Mouse (Mus musculus) limb, embryonic 14.5 days (tissue): ENCODE results near the gene Rgs6. TPM values are rescaled to one million over a fixed set of nuclear protein-coding genes. Genes with fewer than 3 reads are reported as not detected.

Experiments
- ATAC-seq: fragments of 200-750 bp; cut with Nextera tagmentation; 2 replicates; pipeline ENCODE4 v1.8.0; 2017; ENCODE audit warnings: low read depth, moderate number of reproducible peaks, moderate TSS enrichment; ENCODE audit not compliant: low FRiP score
- DNase-seq: peaks from one replicate; pipeline ENCODE4 v3.0.0-alpha.2; 2015; ENCODE audit warnings: low spot score
- H3K27ac ChIP-seq: fragments of 300-500 bp; sonication (generic); replicated peaks from 2 replicates; pipeline ENCODE4 v1.5.1; 2014; ENCODE audit warnings: low read depth, mild to moderate bottlenecking, low read length, moderate library complexity, mixed read lengths
- H3K27me3 ChIP-seq: fragments of 300-500 bp; sonication (generic); 2 replicates; pipeline ENCODE4 v1.6.1; 2014; ENCODE audit warnings: low read length, mixed read lengths; ENCODE audit not compliant: control insufficient read depth, insufficient read depth
- H3K36me3 ChIP-seq: fragments of 300-500 bp; sonication (generic); 2 replicates; pipeline ENCODE4 v1.6.1; 2014; ENCODE audit warnings: mild to moderate bottlenecking, low read length, moderate library complexity, mixed read lengths; ENCODE audit not compliant: control insufficient read depth, insufficient read depth
- H3K4me1 ChIP-seq: fragments of 300-500 bp; sonication (generic); 2 replicates; pipeline ENCODE4 v1.6.1; 2014; ENCODE audit warnings: antibody characterized with exemption, low read length, mixed read lengths; ENCODE audit not compliant: control insufficient read depth, insufficient read depth
- H3K4me2 ChIP-seq: fragments of 300-500 bp; sonication (generic); replicated peaks from 2 replicates; pipeline ENCODE4 v1.6.1; 2014; ENCODE audit warnings: low read depth, mild to moderate bottlenecking, low read length, moderate library complexity; ENCODE audit not compliant: severe bottlenecking
- H3K4me3 ChIP-seq: fragments of 300-500 bp; sonication (generic); replicated peaks from 2 replicates; pipeline ENCODE4 v1.5.1; 2014; ENCODE audit warnings: low read length
- H3K9ac ChIP-seq: fragments of 300-500 bp; sonication (generic); 2 replicates; pipeline ENCODE4 v1.6.1; 2014; ENCODE audit warnings: mild to moderate bottlenecking, low read depth, low read length, moderate library complexity; ENCODE audit not compliant: severe bottlenecking
- H3K9me3 ChIP-seq: fragments of 300-500 bp; sonication (generic); 2 replicates; pipeline ENCODE4 v1.6.1; 2016; ENCODE audit warnings: low read length; ENCODE audit not compliant: control insufficient read depth
- POLR2A ChIP-seq: fragments of 200-500 bp; IDR thresholded peaks from 2 replicates; pipeline ENCODE4 v1.8.0; 2012; ENCODE audit warnings: inconsistent platforms, mild to moderate bottlenecking, moderate library complexity, borderline replicate concordance; ENCODE audit not compliant: insufficient read depth, insufficient read length; ENCODE audit errors: extremely low read depth
- WGBS: fragments of 180-500 bp; shearing (Covaris S2); extraction: QIAGEN DNeasy Blood & Tissue Kit; methylation state at CpG from one replicate; pipeline ENCODE4 v1.1.7; 2014; 5-methylcytosine and 5-hydroxymethylcytosine counted together
- polyA plus RNA-seq, 2 experiments: library from polyadenylated mRNA; depleted of rRNA in 1 of 2; stranded (reverse) in 1 of 2; unstranded in 1 of 2; fragments of >200 nt; fragmentation: Nextera tagmentation in 1 of 2; extraction: Ambion mirVana in 1 of 2; gene quantifications; 2 replicates each; pipeline versions ENCODE4 v1.2.1 to v1.2.3; 2012 to 2014

The Rgs6 gene
- polyA plus RNA-seq, 2 experiments, result 1.2 to 1.5 TPM

DNA sequence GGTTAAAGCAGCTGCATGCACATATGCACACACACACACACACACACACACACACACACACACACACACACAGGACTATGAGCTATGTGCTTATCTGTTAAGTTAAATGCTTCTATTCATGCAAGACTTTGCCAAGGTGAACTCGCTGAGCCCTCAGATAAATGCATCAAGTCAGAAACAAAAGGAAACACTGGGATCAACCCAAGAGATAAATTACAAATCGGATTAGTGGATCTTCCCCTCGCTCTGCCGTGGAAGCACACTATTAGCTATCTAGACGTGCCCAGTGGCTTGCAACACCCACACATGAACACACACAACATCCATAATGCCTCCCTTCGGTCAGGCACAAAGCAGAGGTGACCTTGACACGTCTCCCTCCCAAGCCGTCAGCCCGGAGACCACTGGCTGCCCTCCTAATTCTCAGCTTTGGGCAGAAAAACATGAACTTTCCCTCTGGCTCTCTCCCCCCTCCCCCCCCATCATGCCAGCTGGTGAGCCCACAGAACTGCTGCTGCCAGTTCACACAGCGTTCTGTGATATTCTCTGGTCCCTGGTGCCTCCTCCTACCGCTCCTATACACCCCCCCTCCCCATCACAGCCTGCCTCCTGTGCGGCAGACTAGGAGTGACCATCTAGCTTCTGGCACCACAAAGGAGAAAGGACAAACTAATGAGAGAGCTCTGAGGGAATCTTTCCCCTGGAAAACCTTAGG lies 581.6 kb downstream of the Rgs6 start:
- WGBS, result 78% methylated on average over 12 of the region's 12 CpGs
- Histone ChIP-seq H3K27me3 (no peaks in the 10 kb centered on the region), H3K4me1 (0 out of 2 replicates have a peak, but pooled peaks cover 2% of the 10 kb centered on the region), H3K36me3 (no peaks in the 10 kb centered on the region), H3K4me2 (no peak overlapping the region), H3K4me3 (no peak overlapping the region), H3K9me3 (no peaks in the 10 kb centered on the region), H3K27ac (no peak overlapping the region), H3K9ac (no peak overlapping the region)
- no peak for TF ChIP-seq POLR2A
- DNase-seq (no peak), ATAC-seq (no peak)

DNA sequence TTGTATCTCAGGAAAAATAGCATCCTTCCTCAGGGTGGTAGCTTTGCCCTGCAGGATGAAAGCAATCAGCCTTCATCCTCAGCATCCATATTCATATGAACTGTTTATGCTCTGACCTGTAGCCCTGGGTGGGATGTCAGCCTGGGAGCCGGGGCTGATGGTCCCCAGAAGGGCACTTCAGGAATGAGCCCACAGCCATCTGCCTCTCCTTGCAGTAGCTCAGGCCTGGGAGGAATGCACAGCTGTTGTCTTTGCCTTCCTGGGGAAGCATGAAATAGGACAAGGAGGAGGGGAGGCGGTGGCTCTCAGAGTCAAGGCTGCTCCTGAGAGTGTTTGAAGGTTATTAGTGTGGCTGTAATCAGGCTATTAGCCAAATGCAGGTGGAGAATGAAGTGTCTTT lies 590.7 kb downstream of the Rgs6 start:
- no peak overlapping the region for H3K9ac ChIP-seq
- H3K4me1 ChIP-seq, result no peaks in the 10 kb centered on the region
- ATAC-seq, result no peak

DNA sequence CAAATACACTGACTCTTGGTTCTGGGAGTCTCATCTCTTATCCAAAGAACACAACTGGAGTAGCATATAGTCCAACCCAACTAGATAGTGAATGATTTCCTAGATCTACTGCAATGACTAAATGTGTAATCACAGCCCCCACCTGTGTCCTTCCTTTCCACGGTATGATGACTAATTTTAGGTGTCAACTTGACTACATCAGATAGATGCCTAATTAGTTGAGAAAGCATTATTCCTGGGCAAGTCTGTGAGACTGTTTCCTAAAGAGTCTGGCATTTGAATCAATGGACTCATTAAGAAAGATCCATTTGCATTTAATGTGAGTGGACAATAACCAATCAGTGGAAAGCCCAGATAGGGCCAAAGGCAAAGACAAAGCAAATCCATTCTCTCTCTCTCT lies 591.8 kb downstream of the Rgs6 start:
- no peak for TF ChIP-seq POLR2A

More for the DNA sequence above, 590.7 kb downstream of the Rgs6 start:
- Histone ChIP-seq H3K4me2 (no peak overlapping the region), H3K27me3 (no peaks in the 10 kb centered on the region), H3K36me3 (no peaks in the 10 kb centered on the region), H3K27ac (no peak overlapping the region), H3K4me3 (no peak overlapping the region), H3K9me3 (no peaks in the 10 kb centered on the region)
- WGBS, result 53% methylated on average over 2 of the region's 2 CpGs
- no peak for DNase-seq
- TF ChIP-seq POLR2A, result no peak

DNA sequence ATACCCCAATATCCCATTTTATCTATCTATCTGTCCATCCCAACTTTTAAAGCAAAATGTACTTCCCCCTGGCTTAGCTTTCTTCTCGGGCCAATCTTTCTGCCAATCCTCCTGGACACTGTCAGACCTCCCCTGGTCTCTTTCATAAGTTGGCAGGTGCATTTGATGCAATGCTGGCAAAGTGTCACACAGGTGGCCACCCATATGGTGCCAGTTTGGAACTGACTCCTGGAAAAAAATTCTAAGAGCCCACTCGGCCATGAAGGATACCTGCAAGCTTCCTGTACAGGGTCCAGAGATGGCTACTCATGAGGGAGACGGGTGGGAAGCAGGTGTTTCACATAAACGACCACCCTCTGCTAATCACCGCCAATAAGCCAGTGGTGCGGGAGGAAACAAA lies 592.5 kb downstream of the Rgs6 start:
- Histone ChIP-seq H3K4me2 (no peak overlapping the region), H3K4me1 (no peaks in the 10 kb centered on the region), H3K4me3 (no peak overlapping the region), H3K27ac (no peak overlapping the region), H3K9me3 (no peaks in the 10 kb centered on the region), H3K36me3 (no peaks in the 10 kb centered on the region), H3K27me3 (no peaks in the 10 kb centered on the region), H3K9ac (no peak overlapping the region)
- TF ChIP-seq POLR2A, result no peak
- 65% methylated on average over 6 of the region's 6 CpGs for WGBS
- DNase-seq, result no peak
- ATAC-seq, result no peak

More for the DNA sequence above, 591.8 kb downstream of the Rgs6 start:
- H3K9me3 ChIP-seq, result no peaks in the 10 kb centered on the region
- DNase-seq (no peak), ATAC-seq (no peak)
- no peak overlapping the region for H3K4me3 ChIP-seq
- H3K27ac ChIP-seq, result no peak overlapping the region
- 79% methylated on average over 1 of the region's 1 CpGs for WGBS
- no peaks in the 10 kb centered on the region for H3K36me3 ChIP-seq
- H3K9ac ChIP-seq, result no peak overlapping the region
- H3K27me3 ChIP-seq, result no peaks in the 10 kb centered on the region
- no peak overlapping the region for H3K4me2 ChIP-seq
- no peaks in the 10 kb centered on the region for H3K4me1 ChIP-seq

DNA sequence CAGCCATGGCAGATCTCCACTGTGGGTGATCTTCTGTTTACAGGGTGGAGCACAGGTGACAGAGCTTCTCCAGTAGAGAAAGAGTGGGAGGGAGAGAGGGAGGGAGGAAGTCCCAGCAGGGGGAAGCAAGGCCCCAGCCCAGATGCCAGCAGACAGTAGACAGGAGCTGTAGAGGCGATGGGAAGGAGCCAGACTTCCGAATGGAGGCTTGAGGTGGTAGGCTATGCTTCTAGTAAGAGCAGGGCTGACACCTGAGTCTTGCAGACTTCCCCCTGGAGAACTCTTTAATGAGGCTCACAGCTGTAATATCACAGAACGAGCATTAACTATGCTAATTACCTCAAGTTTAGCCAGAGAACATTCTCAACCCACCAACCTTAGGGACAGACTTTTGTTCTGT lies 613.6 kb downstream of the Rgs6 start:
- WGBS, result 6% methylated on average over 3 of the region's 3 CpGs
- no peak overlapping the region for H3K27ac ChIP-seq
- no peak for ATAC-seq

More for the DNA sequence above, 613.6 kb downstream of the Rgs6 start:
- 0 out of 2 replicates have a peak, but pooled peaks cover 9% of the 10 kb centered on the region for H3K4me1 ChIP-seq
- TF ChIP-seq POLR2A, result no peak
- no peak overlapping the region for H3K4me3 ChIP-seq
- H3K9me3 ChIP-seq, result no peaks in the 10 kb centered on the region
- no peak overlapping the region for H3K4me2 ChIP-seq
- no peaks in the 10 kb centered on the region for H3K27me3 ChIP-seq
- no peak for DNase-seq
- H3K36me3 ChIP-seq, result no peaks in the 10 kb centered on the region
- H3K9ac ChIP-seq, result no peak overlapping the region
